Mouse (Mus musculus): ENCODE data around the gene Rsl24d1. TPM values are rescaled to one million over a fixed set of nuclear protein-coding genes. Genes with fewer than 3 reads are reported as not detected.
"Not testable (repeated sequence)": the region's sequence is repeated elsewhere in the genome, so short reads cannot be mapped to it uniquely, and the experiment has no call there.

Rsl24d1 gene
- polyA plus RNA-seq (2012; ENCODE audit: insufficient read depth, low replicate concordance) = 5.5 TPM in 1 of 2 replicates, not detected in the other

GRCm38 (mm10) chr9:73112919-73113906 lies at the start of gene Rsl24d1:
Gene Rsl24d1, plus strand, starts transcription at chr9:73113426.
- peaks cover 45% of the 10 kb centered on the region for H3K4me1 ChIP-seq
- peak within 1 kb of the TSS; percentile 99 for H3K4me3 ChIP-seq (replicated peaks)
- peaks cover 30% of the 10 kb centered on the region for H3K36me3 ChIP-seq (replicated peaks; ENCODE audit: low read length)
- H3K9me3 ChIP-seq = no peaks in the 10 kb centered on the region
- no peaks in the 10 kb centered on the region for H3K27me3 ChIP-seq (replicated peaks)
- TF ChIP-seq FLI1 (IDR thresholded peaks at IDR 0.05; ENCODE audit: low read length) (0 out of 2 replicates have a peak, but pooled peaks have one; percentile 38), GATA1 (IDR thresholded peaks at IDR 0.05; ENCODE audit: borderline replicate concordance, low read length) (no peak)

GRCm38 (mm10) chr9:73063621-73064290 lies 49.5 kb upstream of the Rsl24d1 start:
- Histone ChIP-seq H3K36me3 (replicated peaks; ENCODE audit: low read length) (peaks cover 59% of the 10 kb centered on the region), H3K4me1 (peaks cover 79% of the 10 kb centered on the region), H3K4me3 (replicated peaks) (no peak overlapping the region), H3K9me3 (no peaks in the 10 kb centered on the region), H3K27me3 (replicated peaks) (no peaks in the 10 kb centered on the region)
- TF ChIP-seq GATA1 (IDR thresholded peaks at IDR 0.05; ENCODE audit: borderline replicate concordance, low read length) (no peak), FLI1 (IDR thresholded peaks at IDR 0.05; ENCODE audit: low read length) (no peak)

GRCm38 (mm10) chr9:73067086-73067485 lies 46.1 kb upstream of the Rsl24d1 start:
- H3K36me3 ChIP-seq (replicated peaks; ENCODE audit: low read length) = peaks cover 44% of the 10 kb centered on the region
- H3K27me3 ChIP-seq (replicated peaks) = no peaks in the 10 kb centered on the region
- TF ChIP-seq FLI1 (IDR thresholded peaks at IDR 0.05; ENCODE audit: low read length) (no peak), GATA1 (IDR thresholded peaks at IDR 0.05; ENCODE audit: borderline replicate concordance, low read length) (no peak)
- H3K4me3 ChIP-seq (replicated peaks) = peak overlapping the region; percentile 71
- H3K9me3 ChIP-seq = no peaks in the 10 kb centered on the region
- peaks cover 81% of the 10 kb centered on the region for H3K4me1 ChIP-seq

- peak overlapping the region; percentile 89 for H3K4me3 ChIP-seq (replicated peaks)
- TF ChIP-seq FLI1 (IDR thresholded peaks at IDR 0.05; ENCODE audit: low read length) (no peak), GATA1 (IDR thresholded peaks at IDR 0.05; ENCODE audit: borderline replicate concordance, low read length) (no peak)
- no peaks in the 10 kb centered on the region for H3K9me3 ChIP-seq
- H3K4me1 ChIP-seq = peaks cover 92% of the 10 kb centered on the region
- H3K36me3 ChIP-seq (replicated peaks; ENCODE audit: low read length) = peaks cover 47% of the 10 kb centered on the region
- H3K27me3 ChIP-seq (replicated peaks) = no peaks in the 10 kb centered on the region
Measured at GRCm38 (mm10) chr9:73068230-73068679, 45.0 kb upstream of the Rsl24d1 start.

GRCm38 (mm10) chr9:73068688-73069087 lies 44.5 kb upstream of the Rsl24d1 start:
- Histone ChIP-seq H3K36me3 (replicated peaks; ENCODE audit: low read length) (peaks cover 43% of the 10 kb centered on the region), H3K4me1 (peaks cover 92% of the 10 kb centered on the region), H3K27me3 (replicated peaks) (no peaks in the 10 kb centered on the region), H3K9me3 (no peaks in the 10 kb centered on the region), H3K4me3 (replicated peaks) (peak overlapping the region; percentile 89)
- peak; percentile 80; the same call in 1 of the 3 replicates for TF ChIP-seq GATA1 (IDR thresholded peaks at IDR 0.05; ENCODE audit: borderline replicate concordance, low read length)
- TF ChIP-seq FLI1 (IDR thresholded peaks at IDR 0.05; ENCODE audit: low read length) = 0 out of 2 replicates have a peak, but pooled peaks have one; percentile 28

GRCm38 (mm10) chr9:73070971-73071659 lies 42.1 kb upstream of the Rsl24d1 start:
- Histone ChIP-seq H3K4me1 (peaks cover 82% of the 10 kb centered on the region), H3K27me3 (replicated peaks) (no peaks in the 10 kb centered on the region), H3K4me3 (replicated peaks) (peak overlapping the region; percentile 84), H3K36me3 (replicated peaks; ENCODE audit: low read length) (peaks cover 39% of the 10 kb centered on the region), H3K9me3 (no peaks in the 10 kb centered on the region)
- TF ChIP-seq GATA1 (IDR thresholded peaks at IDR 0.05; ENCODE audit: borderline replicate concordance, low read length) = no peak
- TF ChIP-seq FLI1 (IDR thresholded peaks at IDR 0.05; ENCODE audit: low read length) = no peak

GRCm38 (mm10) chr9:73072426-73072825 lies 40.8 kb upstream of the Rsl24d1 start:
- peaks cover 47% of the 10 kb centered on the region for H3K36me3 ChIP-seq (replicated peaks; ENCODE audit: low read length)
- TF ChIP-seq GATA1 (IDR thresholded peaks at IDR 0.05; ENCODE audit: borderline replicate concordance, low read length) (no peak), FLI1 (IDR thresholded peaks at IDR 0.05; ENCODE audit: low read length) (no peak)

GRCm38 (mm10) chr9:73073169-73073568 lies 40.1 kb upstream of the Rsl24d1 start:
- TF ChIP-seq FLI1 (IDR thresholded peaks at IDR 0.05; ENCODE audit: low read length) = no peak
- TF ChIP-seq GATA1 (IDR thresholded peaks at IDR 0.05; ENCODE audit: borderline replicate concordance, low read length) = no peak
- no peaks in the 10 kb centered on the region for H3K27me3 ChIP-seq (replicated peaks)
- H3K36me3 ChIP-seq (replicated peaks; ENCODE audit: low read length) = peaks cover 51% of the 10 kb centered on the region
- no peaks in the 10 kb centered on the region for H3K9me3 ChIP-seq
- H3K4me3 ChIP-seq (replicated peaks) = peak overlapping the region; percentile 82
- H3K4me1 ChIP-seq = peaks cover 75% of the 10 kb centered on the region

More at GRCm38 (mm10) chr9:73072426-73072825, 40.8 kb upstream of the Rsl24d1 start:
- Histone ChIP-seq H3K27me3 (replicated peaks) (no peaks in the 10 kb centered on the region), H3K9me3 (no peaks in the 10 kb centered on the region), H3K4me1 (peaks cover 80% of the 10 kb centered on the region), H3K4me3 (replicated peaks) (peak overlapping the region; percentile 82)

- not testable (repeated sequence) for H3K4me3 ChIP-seq (replicated peaks); H3K27me3 ChIP-seq (replicated peaks); H3K9me3 ChIP-seq
- peaks cover 48% of the 10 kb centered on the region for H3K4me1 ChIP-seq
- H3K36me3 ChIP-seq (replicated peaks; ENCODE audit: low read length) = peaks cover 78% of the 10 kb centered on the region
Measured at GRCm38 (mm10) chr9:73079349-73079748, 33.9 kb upstream of the Rsl24d1 start.
